Mouse (Mus musculus): Measurements from ENCODE around the gene Tsr2. TPM values are rescaled to one million over a fixed set of nuclear protein-coding genes. Genes with fewer than 3 reads are reported as not detected.

The Tsr2 gene
- total RNA-seq (2021): 10 to 100 TPM; 70.1 to 80.7 TPM

DNA sequence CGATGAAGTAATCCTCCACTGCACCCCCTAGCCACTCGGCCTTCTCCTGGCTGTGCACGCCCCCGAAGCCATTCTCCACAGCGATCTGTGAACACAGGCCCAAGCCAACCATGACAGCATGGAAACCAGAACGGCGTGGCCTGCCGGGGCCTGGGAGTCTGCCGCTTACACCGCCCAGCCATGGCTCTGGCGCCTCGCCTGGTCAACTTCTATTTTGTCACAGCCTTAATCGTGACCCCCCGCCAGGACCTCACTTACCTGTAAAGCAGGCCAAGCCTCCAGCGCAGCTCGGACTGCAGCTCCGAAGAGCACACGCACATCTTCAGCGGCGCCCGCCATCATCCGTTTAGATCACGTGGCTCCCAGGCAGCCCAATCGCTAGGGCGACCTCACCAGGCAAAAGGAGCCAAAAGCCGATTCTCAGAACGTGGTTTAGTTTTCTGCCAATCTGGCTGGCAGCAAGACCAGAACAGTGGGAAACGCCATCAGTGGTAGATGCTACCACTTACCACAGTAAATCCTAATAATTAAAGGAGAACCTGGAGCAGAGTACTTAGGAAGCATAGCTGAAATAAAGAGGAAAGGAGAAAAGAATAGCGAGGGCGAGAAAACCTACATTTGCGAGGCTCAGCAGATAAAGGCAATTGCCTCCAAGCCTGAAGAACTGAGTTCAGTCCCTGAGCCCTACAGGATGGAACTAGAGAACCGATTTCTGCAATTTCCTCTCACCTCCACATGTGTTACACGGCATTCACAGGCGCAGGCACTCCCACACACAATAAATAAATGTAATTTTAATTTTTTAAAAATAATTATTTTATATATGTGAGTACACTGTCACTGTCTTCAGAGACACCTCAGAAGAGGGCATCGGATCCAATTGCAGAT lies at the start of gene Tsr2:
TSS of gene Tsr2 (minus strand) at position 373 of the 888 bp plus-strand sequence.
- intact Hi-C loops (cut with DNase I): loop anchor here (2.0 kb wide), 1 partner anchor 46 kb away; no protein-coding TSS in a partner anchor
- DNase-seq (ENCODE audit: low spot score in 2 of 2): peak; percentile 68 to 81

DNA sequence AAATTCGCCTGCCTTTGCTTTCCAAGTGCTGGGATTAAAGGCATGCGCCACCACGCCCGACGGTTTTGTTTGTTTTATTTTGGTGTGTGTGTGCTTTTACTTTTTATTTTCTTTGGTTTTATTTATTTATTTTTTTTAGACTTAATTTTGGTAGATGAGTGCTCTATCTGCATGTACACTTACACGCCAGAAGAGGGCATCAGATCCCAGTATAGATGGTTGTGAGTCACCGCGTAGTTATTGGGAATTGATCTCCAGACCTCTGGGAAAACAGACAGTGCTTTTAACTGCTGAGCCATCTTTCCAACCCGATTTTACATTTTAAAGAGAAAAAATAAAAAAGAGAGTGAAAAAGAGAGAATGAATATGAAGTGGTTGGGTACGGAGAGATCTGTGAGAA lies 36.4 kb upstream of the Tsr2 start:
- DNase-seq (ENCODE audit: low spot score in 2 of 2): peak; percentile 2 to 4
- intact Hi-C loops (cut with DNase I): no loop called here

- DNase-seq (ENCODE audit: low spot score in 2 of 2): no peak
- intact Hi-C loops (cut with DNase I): no loop called here
Observed at GRCm38 (mm10) chrX:151130493-151130892, 34.1 kb upstream of the Tsr2 start.

DNA sequence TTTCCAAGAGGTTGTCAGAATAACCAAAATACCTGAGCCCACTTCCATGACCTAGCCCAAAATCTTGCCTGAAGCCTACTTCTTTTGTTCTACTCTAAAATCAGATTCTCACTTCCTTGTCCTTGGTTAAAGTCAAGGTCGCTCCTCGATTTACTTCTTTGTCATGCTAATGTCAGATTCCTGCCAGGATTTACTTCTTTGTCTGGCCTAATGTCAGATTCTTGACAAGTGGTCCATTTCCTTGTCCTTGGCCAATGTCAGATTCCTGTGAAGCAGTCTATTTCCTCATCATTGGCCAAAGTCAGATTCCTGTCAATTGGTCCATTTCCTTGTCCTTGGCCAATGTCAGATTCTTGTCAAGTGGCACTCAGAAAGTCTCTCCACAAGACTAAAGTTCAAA lies 27.6 kb upstream of the Tsr2 start:
- DNase-seq (ENCODE audit: low spot score in 2 of 2): no peak
- intact Hi-C loops (cut with DNase I): no loop called here

DNA sequence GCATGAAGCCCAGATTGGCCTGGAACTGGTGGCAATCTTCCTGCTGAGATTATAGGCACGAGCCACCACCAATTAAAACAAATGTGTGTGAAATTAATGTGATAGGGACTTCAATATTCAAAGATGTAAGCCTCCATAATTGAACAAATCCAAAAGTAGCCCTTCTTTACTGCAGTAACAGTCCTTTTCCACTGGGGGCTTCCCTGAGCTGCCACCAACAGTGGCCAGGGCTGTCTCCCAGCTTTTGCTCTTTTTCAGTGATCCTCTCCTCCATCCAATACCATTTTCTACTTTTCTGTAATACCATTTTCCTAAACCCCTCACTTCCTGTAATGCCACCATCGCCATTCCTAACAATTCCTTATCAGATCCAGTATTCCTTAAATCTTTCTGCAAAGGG lies 21.1 kb upstream of the Tsr2 start:
- intact Hi-C loops (cut with DNase I): loop anchor here (5.0 to 10.0 kb wide), 3 partner anchors 57 to 613 kb away; no protein-coding TSS in a partner anchor
- peak in 1 of 2 experiments; percentile 3 for DNase-seq (ENCODE audit: low spot score in 2 of 2)

GRCm38 (mm10) chrX:151116795-151117194 lies 20.5 kb upstream of the Tsr2 start:
- DNase-seq (ENCODE audit: low spot score in 2 of 2): peak; percentile 22 to 29
- intact Hi-C loops (cut with DNase I): loop anchor here (5.0 to 10.0 kb wide), 3 partner anchors 58 to 612 kb away; no protein-coding TSS in a partner anchor

- intact Hi-C loops (cut with DNase I): no loop called here
- no peak for DNase-seq (ENCODE audit: low spot score in 2 of 2)
Observed at GRCm38 (mm10) chrX:151107301-151108067, 11.1 kb upstream of the Tsr2 start.

DNA sequence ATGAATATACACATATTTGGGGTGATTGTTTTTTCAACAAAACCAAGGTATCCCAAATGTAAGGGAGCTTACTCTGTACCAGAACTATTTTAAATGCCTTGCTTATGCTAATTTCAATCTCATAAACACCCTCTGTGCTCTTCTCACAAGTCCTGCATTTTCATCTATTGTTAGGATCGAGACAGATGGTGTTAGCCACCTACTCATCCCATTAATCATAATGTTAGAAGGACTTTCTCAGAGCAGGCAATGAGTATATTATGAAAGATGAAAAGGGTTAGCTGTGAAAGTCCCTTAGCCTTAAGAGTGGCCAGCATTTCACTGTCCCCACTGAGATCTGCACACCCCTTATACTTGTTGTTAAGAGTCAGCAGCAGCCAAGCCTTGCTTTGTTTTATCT lies 8.9 kb downstream of the Tsr2 start:
- DNase-seq (ENCODE audit: low spot score in 2 of 2): peak in 1 of 2 experiments; percentile 78
- intact Hi-C loops (cut with DNase I): loop anchor here (5.0 to 10.0 kb wide), 3 partner anchors 40 to 433 kb away; partner anchors contain the start of genes Fgd1 and Tro

DNA sequence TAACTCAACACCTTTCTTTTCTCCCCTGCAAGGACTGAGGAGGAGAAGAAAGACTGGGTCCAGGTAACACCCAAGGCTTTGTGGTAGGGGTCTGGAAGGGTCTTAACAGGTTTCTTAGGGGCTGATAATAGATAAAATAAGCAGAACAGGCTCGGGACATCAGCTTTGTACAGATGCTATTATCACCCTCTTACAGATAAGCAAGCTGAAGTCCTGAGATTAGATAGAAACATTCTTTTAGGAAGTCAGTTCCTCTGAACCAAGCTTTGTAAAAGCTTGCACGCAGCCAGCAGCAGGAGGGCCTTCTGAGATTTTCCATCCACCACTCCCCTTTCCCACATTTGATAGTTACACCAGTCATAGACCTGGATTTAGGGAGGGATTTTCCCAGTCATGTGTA lies 10.7 kb downstream of the Tsr2 start:
- intact Hi-C loops (cut with DNase I): loop anchor here (5.0 to 10.0 kb wide), 3 partner anchors 38 to 431 kb away; partner anchors contain the start of genes Fgd1 and Tro
- DNase-seq (ENCODE audit: low spot score in 2 of 2): no peak

DNA sequence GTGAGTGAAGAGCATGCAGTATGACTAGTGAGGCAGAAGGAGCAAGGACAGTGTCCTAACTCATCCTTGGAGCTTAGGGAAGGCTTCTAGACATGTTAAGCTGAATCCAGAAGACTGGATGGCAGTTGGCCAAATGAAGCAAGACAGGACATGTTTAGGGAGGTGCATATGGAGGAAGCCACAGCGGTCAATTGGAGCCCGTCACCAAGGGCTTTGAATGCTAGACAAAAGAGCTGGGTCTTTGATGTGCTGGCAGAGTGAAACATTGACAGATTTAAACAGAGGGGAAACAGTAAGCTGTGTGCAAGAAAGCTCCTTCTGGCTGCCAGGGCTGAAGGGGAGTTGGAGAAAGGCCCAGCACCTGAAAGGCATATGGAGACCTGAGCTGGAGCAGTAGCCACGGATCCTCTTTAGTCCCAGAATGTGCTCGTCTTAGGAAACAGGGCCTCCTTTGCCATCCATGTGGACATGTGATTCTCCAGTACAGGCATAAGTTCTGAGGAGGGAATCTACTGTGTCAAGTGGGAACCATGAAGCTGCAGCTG lies 19.3 kb downstream of the Tsr2 start:
- no peak for DNase-seq (ENCODE audit: low spot score in 2 of 2)
- intact Hi-C loops (cut with DNase I): no loop called here

- DNase-seq (ENCODE audit: low spot score in 2 of 2): peak in 1 of 2 experiments; percentile 42
- intact Hi-C loops (cut with DNase I): no loop called here
Observed at GRCm38 (mm10) chrX:151076007-151076406, 20.3 kb downstream of the Tsr2 start.

GRCm38 (mm10) chrX:151067876-151068275 lies 28.5 kb downstream of the Tsr2 start:
- peak; percentile 24 to 67 for DNase-seq (ENCODE audit: low spot score in 2 of 2)

DNA sequence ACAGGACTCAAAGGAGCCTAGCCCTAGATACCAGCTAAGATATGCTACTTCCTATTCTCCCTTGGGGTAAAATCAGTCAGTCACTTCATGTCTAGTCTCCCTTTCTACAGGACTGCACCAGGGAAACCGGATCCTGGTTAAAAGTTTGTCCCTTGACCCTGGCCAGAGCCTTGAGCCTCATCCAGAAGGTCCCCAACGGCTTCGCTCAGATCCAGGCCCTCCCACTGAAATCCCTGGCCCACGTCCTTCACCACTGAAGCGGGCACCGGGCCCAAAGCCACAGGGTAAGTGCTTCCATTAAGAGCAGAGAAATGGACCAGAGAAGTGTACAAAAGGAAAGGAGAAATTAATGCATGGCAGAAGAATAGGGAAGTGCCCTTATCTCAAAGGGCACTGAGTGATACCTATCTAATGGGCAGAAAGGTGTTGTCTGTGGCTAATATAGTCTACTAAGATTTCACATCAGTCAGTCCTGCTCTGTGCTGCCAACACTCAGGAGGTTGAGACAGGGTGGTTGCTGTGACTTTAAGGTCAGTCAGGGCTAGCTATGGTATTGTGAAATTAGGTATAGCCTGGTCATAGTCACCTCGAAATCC lies 30.2 kb downstream of the Tsr2 start:
- DNase-seq (ENCODE audit: low spot score in 2 of 2): no peak
- intact Hi-C loops (cut with DNase I): no loop called here

More at GRCm38 (mm10) chrX:151067876-151068275, 28.5 kb downstream of the Tsr2 start:
- intact Hi-C loops (cut with DNase I): loop anchor here (2.0 kb wide), 1 partner anchor 19 kb away; no protein-coding TSS in a partner anchor

- no peak for DNase-seq (ENCODE audit: low spot score in 2 of 2)
- intact Hi-C loops (cut with DNase I): no loop called here
Observed at GRCm38 (mm10) chrX:151061615-151062299, 34.6 kb downstream of the Tsr2 start.

DNA sequence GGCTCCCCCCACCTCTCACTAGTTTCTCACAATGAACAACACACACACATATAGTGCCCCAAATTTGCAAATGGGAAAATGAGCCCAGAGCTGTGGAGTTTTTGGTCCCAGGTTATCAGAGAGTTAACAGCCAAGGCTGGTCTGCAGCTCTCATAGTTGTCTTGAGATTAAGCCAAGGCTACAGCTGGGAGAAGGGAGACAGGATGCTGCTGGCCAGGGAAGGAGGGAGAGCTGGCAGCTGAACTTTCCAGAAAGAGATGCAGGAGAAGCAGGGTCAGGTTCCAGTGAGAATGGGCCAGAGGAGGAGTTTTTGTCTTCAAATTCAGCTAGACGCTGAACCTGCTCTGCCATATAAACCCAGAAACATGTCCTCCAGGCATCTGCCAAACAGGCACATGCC lies 37.0 kb downstream of the Tsr2 start:
- no peak for DNase-seq (ENCODE audit: low spot score in 2 of 2)
- intact Hi-C loops (cut with DNase I): no loop called here

DNA sequence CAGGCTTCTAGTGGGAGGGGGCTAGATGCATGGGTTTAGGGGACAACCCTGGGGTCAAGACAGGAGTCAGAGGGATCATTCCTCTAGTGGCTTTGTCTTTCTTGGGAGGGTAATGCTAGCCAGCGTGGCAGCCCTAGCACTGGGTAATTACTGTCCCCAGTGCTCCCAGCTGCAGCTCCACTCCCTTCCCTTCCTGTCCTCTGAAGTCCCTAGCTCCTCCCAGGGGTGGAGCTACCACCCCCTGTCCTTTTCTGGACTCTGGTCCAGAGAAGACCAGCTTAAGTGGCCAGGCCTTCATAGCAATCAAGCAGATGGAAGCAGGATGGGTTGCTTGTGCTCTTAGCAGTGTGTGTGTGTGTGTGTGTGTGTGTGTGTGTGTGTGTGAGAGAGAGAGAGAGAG lies 40.8 kb downstream of the Tsr2 start:
- no peak for DNase-seq (ENCODE audit: low spot score in 2 of 2)
- intact Hi-C loops (cut with DNase I): no loop called here

DNA sequence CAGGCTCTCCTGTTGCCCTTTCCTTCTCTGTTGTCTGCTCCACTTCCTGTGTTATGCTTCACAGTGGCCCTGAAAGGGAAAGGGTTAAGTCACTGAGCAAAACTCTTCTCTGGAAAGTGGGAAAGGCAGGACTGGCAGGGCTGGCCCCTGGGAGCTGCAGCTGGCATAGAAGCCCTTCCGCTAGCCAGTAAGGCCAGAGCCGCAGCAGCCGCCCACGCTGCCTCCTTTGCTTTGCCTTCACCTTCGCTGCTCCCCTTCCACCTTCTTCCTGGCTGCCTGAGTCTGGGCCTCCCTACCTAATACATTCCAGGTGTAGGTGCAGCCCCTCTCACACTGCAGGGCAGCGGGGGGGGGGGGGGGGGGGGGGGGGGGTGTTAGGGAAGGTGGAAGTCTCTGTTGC lies 41.9 kb downstream of the Tsr2 start:
- intact Hi-C loops (cut with DNase I): no loop called here

GRCm38 (mm10) chrX:151050337-151050736 lies 46.0 kb downstream of the Tsr2 start:
- peak; percentile 15 to 88 for DNase-seq (ENCODE audit: low spot score in 2 of 2)
- intact Hi-C loops (cut with DNase I): loop anchor here (2.0 kb wide), 1 partner anchor 46 kb away; the partner anchor contains the start of gene Tsr2

More for the DNA sequence above, 41.9 kb downstream of the Tsr2 start:
- no peak for DNase-seq (ENCODE audit: low spot score in 2 of 2)

Data from left cerebral cortex, postnatal 25 days (tissue).